Mouse (Mus musculus) frontal cortex, postnatal 14 days (tissue): ENCODE data around the gene Cd6.

Experiments used
- DNase-seq, 2 experiments: peaks; one replicate each; pipeline ENCODE4 v3.0.0; 2022; ENCODE audit warnings: low spot score in 2 of 2

Cd6 gene

DNA sequence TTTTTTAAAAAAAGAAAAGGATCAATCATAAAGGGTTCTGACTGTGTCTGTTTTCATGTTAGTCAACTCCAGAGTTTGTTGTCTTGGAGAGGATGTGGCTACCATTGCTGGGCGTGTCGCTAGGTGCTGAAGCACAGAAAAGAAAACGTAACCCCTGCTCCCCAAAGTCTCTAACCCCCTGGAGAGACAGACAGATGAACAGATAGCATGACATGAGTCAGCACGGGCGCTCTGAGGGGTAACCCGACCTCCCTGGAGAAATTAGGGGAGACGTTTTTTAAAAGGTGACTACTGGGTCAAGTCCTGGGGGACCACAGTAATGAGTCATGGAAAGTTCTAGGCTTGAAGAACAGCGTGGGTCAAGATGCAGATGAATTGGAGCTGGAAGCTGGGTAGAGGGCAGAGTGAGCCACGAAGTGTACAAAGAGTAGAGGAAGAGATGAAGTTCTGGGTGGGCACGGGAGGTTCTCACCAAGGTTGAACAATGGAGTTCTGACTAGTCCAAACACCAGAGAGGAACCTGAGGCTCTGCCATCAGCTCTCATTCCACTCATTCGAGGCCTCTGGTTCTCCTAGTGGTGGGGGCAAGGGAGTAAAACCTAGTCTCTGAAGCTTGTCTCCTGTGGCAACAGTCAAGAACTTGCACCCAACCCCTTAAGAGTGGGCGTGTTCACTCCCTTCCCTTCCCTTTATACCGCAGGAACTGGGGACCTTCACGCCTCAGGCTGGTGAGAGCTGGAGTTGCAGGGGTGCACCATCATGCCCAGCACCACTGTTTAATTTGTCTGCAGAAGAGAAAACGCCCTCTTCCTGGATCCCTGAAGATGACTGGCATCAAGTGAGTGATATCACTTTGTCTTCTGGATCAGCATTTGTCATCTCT, 9.4 kb upstream of the Cd6 start, which contains the start of gene Slc15a3:
TSS of gene Slc15a3 (plus strand) at position 718 of the 883 bp plus-strand sequence.
- DNase-seq = no peak

DNA sequence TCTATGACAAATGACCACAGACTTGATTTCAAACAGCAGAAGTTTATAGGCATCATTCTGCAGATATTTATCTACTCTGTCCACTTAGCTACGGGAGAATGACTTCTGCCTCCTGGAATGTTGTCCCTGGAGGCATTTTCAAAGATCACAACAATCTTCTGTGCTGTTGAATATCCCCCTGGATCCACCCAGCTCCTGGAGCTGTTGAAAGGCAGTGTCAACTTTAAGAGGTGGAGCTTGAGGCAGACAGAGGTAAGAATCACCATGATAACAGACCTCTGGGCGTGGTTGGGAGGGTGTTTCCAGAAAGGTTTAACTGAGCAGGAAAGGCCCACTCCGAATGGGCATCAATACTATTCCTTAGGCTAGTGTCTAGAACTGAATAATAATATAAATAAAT, 5.8 kb upstream of the Cd6 start:
- no peak for DNase-seq

DNA sequence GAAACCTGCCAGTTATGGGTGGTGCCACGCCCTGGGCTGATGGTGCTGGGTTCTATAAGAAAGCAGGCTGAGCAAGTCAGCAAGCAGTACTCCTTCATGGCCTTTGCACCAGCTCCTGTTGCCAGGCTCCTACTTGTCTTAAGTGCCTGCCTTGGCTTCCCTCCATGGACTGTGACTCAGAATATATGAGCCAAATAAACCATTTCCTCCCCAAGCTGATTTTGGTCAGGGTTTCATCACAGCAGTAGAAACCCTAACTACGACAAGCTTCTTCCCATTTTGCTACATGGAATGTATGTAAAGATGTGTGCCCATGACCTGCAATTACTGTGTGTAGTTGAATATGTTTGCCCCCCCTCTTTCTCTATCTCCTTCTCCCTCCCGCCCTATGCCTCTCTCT, 3.8 kb upstream of the Cd6 start:
- no peak for DNase-seq

DNA sequence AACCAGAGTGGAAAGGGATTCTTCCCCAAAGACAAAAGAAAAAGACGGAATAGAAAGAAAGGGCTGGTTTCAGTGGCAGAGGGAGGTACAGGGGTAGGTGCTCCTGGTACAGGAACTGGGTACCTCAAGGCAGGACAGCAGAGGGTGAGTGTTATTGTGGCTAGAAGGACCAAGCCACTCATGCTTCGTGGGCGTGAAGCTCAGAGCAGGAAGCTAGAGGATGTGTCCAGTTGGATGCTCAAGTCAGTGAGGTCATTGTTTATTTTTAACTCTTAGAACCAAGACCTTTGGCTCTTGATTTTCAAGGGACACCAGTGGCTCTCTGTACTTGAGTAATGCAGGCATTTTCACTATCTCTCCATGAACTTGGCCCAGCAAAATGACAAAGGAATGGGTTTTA, 2.2 kb upstream of the Cd6 start:
- DNase-seq = no peak

DNA sequence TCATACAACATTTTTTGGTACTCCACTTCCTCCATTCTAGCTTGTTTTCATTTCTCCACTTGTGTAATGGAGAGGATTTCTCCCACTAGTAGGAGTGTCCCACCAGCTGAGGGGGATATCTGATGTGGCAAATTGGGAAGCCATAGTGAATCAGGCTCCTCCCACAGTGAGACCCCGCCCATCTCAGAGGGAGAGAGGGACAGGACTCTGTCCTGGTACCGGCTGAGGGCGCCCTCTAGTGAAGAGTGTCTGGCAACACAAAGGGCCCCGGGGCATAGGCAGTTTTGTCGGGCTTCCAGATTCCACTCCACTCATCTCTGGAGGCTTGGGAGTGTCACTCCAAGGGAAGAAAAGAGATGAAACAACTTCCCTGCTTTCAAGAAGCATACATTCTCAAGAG, 1.6 kb upstream of the Cd6 start:
- no peak for DNase-seq

DNA sequence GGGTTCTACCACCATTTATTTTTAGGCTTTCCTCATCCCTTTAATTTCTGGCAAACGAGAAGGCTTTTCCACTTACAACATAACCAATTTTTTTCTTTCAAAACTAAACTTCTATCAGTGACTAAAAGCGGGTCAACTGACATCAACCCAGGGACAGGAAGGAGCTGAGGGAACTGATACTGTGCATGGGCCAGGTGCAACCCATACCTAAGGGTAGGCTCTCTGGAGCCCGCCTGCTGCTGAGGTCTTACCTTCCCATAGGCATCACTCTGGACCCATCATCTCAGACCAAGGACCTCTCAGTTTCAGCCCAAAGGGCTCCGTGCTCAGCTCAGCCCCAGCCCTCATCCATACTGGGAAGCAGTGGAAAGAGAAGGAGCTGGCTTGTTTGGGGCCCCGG, 1.5 kb downstream of the Cd6 start:
- no peak for DNase-seq

DNA sequence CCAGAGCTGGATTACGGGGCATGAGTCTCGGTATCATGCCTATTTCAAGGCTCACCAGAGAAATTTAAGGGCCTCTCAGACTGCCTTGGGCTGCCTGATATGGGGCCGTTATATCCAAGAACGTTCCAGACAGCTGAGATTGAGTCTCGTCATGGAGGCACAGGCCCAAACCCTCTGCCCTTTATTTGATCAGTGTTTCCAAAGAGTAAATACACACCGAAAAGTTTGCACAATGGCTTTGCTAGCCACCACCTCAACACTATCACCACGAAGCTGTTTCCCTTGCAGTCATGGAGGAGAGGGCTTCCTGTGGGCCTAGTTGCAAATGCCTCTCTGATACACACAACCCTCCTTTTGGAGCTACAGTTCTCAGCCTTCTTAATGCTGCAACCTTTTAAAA, 5.8 kb downstream of the Cd6 start:
- DNase-seq = no peak

DNA sequence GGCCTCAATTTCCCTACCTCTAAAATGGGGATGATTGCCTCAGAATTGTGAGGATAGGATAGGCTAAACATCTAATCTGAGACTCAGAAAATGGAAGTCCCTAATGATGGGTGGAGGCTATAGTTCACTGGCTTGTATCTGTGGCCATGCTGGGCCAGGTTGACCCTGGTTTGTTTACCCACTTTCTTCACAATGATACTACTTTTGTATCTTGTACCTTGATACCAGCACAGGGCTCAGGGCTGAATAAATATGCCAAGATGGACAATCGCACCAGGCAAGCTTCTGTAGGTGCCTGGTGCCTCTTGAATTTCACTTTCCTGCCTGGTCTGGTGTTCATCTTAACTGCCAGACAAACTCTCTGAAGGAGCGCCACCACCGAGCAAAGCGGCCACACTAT, 7.3 kb downstream of the Cd6 start:
- no peak for DNase-seq

DNA sequence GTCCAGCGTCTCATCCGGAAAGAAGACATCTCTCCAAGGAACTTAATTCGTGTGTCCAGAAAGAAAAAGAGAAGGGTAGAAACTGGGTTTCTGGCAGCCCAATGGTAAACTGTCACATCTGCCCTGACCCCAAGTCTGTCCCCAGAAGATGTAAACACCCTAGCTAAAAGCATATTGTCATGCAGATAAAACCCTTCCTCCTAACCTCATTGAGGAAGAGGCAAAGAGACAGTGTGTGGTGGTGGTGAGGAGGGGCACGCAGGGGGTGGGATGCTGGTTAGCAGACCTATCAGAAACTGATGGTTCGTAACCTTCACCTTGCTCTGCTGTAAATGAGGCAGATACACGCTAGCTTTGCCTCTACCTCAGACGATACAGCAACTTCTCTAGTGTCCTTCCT, 8.5 kb downstream of the Cd6 start:
- DNase-seq = no peak

DNA sequence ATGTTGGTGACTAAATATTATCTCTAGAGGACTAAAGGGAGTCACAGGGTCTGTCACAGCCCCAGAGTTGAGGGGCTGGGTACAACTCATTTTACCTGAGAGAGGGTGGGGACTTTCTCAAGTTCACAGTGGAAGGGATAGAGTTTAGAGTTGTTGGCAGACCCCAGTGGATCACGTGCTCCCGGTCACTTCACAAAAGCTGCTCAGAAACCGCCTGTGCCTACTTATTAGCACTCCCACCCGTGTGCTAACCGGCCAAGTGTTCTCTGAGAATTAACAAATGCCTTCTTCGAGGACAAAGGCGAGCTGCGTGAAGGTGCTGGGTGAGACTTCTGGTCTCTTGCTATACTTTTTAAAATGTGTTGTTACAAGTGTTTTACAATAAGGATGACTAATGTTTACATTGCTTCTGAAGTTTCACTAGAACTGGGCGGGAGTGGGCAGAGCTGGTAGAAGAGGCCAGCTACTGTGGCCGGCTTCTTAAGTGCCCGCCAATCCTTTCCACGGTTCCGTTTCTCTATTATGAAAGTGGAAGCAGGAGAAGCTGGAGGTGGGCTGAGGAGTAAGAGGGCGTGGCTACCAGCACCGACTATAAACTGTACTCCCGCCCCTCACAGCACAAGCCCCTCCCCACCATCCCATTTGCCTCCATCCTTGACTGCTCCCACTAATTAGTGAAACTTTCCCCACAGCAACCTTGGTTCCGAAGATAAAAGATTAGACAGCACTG, 11.5 kb downstream of the Cd6 start:
- no peak for DNase-seq

DNA sequence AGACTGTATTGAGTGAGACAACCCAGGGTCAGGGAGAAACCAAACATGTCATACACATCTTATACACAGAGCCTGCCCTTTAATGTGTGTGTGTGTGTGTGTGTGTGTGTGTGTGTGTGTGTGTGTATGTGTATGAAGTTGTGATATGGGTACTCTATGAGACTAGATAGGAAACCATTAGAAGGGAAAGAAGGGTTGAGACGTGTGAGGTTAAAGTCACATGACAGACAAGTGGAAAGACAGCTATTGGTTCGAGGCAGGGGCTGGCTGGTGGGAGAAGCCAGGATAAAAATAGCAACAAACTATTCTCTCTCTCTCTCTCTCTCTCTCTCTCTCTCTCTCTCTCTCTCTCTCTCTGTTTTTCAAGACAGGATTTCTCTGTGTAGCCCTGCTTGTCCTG, 13.4 kb downstream of the Cd6 start:
- no peak for DNase-seq

DNA sequence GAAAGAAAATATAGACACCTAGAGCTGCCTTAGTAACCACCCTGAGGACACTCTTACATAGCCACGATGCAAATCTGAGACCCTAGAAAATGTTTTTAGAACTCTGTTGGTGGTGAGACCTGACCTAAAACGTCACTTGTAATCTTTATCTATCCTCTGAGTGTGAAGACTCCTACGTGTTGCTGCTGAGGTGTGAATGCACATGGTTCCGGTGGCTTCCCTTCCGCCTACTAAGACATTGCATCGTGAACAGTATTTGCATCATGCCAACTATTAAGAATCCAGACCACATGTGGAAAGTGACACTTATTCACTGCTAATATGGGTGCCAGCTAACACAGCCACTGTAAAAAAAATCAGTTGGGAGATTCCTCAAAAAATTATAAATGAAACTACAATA, 14.0 kb downstream of the Cd6 start:
- DNase-seq = no peak

DNA sequence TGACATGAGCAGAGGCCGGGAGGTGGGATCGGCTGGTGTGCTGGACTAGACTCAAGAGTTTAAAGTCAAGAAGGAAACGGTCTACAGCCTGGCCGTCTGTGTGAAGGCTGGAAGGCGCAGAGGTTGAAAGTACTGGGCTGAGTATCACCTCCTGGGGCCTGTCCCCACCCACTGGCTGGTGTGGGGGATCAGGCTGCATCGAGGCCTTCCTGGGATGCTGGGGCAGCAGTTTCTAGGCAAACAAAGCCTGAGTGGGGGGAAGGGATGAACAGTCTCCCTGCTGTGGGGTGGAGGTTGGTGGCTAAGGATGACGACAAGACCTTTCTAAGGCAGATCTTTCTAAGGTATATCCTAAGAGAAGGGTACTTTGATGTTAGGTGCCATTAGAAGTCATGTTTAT, 16.0 kb downstream of the Cd6 start:
- DNase-seq = no peak

DNA sequence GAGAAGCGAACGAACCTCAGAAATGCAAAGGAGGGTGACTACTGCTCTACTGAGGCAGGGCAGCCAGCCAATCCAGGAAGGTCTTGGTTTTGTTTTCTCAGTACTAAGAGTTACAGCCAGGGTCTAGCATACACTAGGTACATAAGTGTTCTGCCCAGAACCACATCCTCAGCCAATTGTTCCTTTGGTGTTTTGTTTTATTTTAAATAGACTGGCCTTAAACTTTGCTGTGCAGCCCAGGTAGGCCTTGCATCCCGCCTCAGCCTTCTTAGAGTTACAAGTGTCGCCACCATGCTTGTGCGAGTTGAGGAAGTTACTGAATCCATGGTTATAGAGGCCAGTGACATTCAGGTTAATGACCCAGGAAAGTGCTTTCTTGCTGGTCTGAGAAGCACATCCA, 16.8 kb downstream of the Cd6 start:
- DNase-seq = no peak

DNA sequence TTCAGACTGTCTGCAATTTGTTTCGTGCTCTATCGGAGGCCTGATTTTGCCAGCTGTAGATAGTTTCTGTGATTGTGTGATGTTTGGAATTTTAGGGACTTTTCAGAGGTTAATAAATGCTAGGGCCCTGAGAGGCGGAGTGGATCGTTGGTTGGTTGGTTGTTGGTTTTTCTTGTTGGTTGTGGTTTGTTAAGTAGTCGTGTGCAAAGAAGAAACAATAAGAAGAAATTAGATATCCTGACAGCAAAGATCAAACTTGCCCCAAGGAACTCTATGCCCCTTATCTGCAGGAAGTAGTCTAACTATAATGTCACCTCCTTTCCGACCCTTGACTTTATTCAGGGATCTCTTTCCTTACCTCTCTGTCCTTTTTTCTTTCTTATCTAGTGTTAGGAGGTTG, 18.4 kb downstream of the Cd6 start:
- DNase-seq = no peak

DNA sequence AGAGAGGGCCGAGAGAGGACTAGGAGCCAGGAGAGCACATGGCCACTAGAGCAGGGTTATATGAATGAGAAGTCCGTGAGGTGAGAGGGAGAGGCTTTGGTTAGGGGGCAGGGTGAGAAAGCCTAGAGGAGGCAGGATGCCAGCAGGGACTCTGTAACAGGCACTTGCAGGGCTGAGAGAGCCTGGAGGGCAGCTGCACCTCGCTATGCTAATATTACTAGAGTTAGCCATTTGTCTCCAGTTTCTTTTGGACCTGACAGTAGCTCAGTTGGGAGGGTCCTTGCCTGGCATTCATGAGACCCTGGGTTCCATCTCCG, 19.7 kb downstream of the Cd6 start:
- no peak for DNase-seq

DNA sequence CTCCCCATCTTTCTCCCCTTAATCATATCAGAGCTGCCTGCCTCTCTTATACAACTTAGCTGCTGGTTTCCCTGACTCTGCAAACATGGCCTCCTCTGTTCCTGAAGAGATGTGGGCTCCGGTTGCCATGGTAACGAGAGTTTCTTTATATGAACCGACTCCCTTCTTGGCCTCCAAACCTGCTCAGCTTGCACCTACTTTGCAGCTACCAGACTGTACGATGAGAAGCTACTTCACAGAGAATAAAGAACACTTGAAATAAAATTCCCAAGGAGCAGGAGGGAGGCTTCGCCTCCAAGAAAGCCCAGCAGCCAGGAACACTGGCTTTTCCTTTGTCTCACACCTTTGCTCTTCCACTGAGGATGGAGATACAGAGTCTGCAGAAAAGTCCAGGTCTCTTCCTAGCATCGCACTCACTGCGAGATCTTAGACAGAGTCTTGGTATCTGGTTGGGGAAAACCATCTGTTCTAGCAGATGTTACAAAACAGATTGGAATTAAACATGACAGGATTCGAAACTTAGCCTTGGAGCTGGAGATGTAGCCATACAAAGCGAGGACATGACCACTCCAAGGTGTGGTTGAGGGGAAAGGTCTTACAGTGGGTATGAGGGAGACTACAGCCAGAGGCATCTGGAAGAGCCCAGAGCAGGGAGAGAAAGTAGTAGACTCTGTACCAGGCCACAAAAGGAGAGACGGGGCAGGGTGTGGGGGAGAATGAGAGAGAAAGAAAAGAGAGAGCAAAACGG, 20.3 kb downstream of the Cd6 start:
- DNase-seq = peak; percentile 55 to 68

DNA sequence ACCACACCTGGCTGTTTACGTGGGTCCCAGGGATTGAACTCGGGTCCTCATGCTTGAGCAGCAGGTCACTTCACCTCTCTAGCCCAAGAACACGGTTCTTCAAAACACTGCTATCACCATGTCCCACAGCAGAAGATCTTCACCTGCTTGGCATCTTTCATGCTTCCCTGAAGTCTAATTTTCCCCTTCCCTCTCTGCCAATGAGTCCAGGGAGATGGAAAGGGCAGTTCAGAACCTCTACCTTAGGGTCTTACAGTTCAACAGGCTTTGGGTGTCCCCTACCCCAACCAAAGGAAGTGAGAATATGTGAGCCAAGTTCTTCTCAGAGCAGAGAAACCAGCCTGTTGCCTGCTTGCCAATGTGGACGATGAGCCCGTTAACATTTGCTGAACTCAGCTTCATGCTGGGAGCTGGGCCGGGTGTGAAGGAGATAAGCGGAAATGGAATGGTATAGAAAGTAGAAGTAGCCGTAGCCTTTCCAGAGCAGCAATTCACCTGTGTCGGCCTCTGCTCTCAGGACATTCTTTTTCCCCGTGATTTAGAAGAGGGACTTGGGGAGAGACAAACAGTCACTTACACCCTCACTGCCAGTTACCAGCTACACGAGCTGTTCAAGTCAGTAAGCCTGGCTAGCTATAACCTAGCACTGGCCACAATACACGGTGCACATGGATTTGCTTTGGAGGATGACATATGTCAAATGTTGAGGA, 21.2 kb downstream of the Cd6 start:
- DNase-seq = no peak

DNA sequence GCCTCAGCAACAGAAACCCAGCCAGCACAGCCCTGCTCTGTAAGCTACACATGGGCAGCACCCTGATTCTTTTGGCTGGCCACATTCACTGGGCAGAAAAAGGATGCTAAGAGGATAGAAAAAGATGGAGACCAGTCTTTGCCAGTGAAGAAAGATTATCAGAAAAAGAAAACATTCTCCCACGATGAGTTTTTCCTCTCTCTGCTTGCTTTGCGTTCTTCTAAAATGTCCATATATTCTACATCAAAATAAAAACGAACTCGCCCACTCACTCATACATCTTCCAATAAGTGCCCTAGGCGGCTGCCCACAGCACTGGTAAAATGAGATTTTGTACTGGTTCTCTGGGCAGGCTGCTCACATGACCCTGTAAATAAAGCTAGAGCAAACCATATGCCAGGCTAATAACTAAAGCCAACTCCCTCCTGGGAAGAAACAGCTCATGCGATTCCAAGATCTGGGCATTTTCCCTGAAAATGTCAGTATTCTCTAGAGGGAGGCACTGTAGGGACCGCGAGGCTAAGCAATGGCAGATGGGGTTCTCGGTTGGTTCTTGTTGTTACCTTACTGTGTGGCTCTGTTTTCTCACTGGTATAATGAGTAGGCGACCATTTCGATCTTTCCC, 24.1 kb downstream of the Cd6 start:
- no peak for DNase-seq

DNA sequence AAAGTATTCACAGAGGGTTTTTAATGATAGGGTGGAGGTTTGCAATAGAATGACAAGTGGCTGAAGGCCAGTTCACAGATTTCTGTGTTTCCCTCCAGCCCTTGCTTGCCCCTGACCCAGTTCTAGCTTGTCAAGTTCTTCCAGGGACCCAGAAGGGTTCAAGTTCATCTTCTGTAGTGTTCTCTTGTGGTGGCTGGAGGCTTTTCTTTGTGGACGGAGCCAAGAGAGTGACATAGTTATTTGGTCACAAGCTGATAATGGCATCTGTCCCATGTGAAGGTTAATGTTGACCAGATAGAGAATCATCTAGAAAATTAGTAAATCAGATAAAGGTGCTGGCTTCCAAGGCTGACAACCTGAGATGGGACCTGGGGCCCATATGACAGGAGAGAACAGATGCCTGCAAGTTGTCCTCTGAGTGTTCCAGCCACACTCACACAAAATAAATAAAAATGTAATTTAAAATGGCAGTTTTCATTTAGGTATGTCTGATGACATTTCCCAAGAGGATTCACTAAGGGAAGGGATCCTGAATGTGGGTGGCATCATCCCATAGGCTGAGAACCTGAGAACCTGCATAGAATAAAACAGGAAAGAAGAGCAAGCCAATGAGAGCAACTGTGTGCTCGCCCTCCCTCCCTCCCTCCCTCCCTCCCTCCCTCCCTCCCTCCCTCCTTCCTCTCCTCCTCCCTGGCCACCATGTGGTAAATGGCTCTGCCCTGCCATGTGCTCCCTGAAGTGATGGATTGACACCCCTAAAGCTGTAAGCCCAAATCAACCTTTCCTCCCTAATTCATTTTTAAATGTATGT, 24.8 kb downstream of the Cd6 start:
- no peak for DNase-seq

DNA sequence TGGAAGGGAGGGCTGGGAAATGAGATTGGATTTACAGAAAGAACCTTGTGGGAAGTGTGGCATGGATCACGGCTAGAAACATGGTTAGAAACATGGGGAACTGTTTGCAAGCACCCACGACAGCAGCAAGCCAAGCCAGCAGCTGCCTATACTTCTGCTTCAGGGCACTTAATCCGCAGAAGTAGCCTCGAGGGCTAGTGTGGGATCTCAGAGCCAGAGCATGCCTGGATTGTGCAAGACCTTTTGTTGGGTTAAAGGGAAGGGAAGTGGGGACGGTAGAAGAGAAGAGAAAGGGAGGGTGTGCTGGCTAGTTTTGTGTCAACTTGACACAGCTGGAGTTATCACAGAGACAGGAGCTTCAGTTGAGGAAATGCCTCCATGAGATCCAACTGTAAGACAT, 26.1 kb downstream of the Cd6 start:
- no peak for DNase-seq
